Mouse (Mus musculus) E14TG2a.4 (cell line): Measurements from ENCODE around the gene Slc25a30.

Source experiments
- CTCF ChIP-seq: conservative IDR thresholded peaks from 2 replicates; pipeline ENCODE4 v1.5.1; 2014; ENCODE audit warnings: low read length
- NANOG ChIP-seq: IDR thresholded peaks from 2 replicates; pipeline ENCODE4 v1.6.1; 2014; ENCODE audit warnings: borderline replicate concordance, low read length, mixed read lengths
- POU5F1 ChIP-seq: IDR thresholded peaks from 2 replicates; pipeline ENCODE4 v1.6.1; 2014; ENCODE audit warnings: low read length, borderline replicate concordance

- TF ChIP-seq NANOG (no peak), CTCF (no peak), POU5F1 (no peak)
Observed at GRCm38 (mm10) chr14:75769334-75769733, 17.5 kb downstream of the Slc25a30 start.
